Mouse (Mus musculus): ENCODE data around the gene Itga5. TPM values are rescaled to one million over a fixed set of nuclear protein-coding genes. Genes with fewer than 3 reads are reported as not detected.
"Not testable (repeated sequence)": the region's sequence is repeated elsewhere in the genome, so short reads cannot be mapped to it uniquely, and the experiment has no call there.

Itga5 gene
- polyA plus RNA-seq (2015; fragmentation: Nextera tagmentation; extraction: Ambion mirVana) = 18.4 and 19.6 TPM in 2 replicates

DNA sequence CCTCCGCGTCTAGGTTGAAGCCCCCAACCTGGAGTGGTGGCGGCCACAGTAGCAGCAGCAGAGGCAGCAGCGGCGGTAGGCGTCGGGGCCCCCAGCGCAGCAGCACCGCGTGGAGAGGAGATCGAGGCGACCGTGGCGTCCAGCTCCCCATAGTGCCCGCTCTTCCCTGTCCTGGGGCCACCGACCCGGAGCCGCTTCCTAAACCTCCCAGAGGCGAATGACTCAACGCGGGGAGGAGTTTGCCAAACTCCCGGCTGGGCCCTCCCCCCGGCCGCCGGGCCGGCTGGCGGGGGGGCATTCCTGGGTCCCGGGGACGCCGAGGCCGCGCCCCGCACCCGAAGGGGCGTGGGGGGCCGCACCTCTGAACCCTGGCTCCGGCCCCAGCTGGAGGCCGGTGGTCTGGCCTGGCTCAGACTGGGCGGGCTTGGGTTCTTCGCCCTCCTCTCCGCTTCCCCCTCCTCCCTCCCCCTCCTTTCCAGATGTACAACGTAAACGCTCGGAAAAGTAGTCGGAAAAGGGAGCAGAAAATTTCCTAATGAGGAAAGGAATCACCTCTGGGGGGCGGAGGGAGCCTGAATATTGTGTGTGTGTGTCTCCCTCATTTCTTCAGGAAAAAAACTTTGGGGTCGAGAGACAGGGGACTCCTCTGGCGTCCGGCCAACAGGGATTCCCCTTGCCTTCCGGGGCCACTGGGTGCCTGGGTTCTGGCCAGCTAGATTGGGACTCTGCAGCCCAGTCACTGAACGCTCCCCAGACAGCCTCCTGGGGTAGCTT lies at the start of gene Itga5:
Itga5 (minus strand) TSS at position 388 of the 774 bp plus-strand sequence.
- Histone ChIP-seq H3K9ac (ENCODE audit: low read depth, low read length) (peak within 1 kb of the TSS; percentile 86), H3K4me1 (ENCODE audit: control insufficient read depth, low read depth, low read length) (peaks cover 40% of the 10 kb centered on the region), H3K27ac (ENCODE audit: low read length) (peak within 1 kb of the TSS; percentile 86), H3K4me3 (ENCODE audit: low read depth, low read length) (peak within 1 kb of the TSS; percentile 76), H3K9me3 (replicated peaks; ENCODE audit: control insufficient read depth, low read length) (no peaks in the 10 kb centered on the region), H3K4me2 (ENCODE audit: low read depth, low read length) (peak within 1 kb of the TSS; percentile 85), H3K36me3 (ENCODE audit: control insufficient read depth, insufficient read depth) (no peaks in the 10 kb centered on the region), H3K27me3 (ENCODE audit: control insufficient read depth, insufficient read depth, low read depth, low read length) (peaks cover 6% of the 10 kb centered on the region)
- under 1% methylated on average over 50 of the region's 51 CpGs for WGBS (ENCODE audit: insufficient replicate concordance)
- ATAC-seq (ENCODE audit: low read depth) = peak; percentile 53

DNA sequence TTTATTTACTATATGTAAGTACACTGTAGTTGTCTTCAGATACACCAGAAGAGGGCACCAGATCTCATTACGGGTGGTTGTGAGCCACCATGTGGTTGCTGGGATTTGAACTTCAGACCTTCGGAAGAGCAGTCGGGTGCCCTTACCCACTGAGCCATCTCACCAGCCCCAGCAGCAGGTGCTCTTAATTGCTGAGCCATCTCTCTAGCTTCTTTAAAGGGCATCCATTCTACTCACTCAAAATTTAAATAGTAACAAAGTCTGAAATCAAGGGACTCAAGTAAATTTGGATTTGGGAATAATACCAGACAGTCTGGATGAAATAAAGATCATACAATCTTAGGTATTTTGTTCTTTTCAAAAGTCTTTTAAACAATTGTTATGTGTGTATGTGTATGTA lies 39.0 kb upstream of the Itga5 start:
- H3K4me1 ChIP-seq (ENCODE audit: control insufficient read depth, low read depth, low read length); H3K27ac ChIP-seq (ENCODE audit: low read length); H3K27me3 ChIP-seq (ENCODE audit: control insufficient read depth, insufficient read depth, low read depth, low read length); H3K4me2 ChIP-seq (ENCODE audit: low read depth, low read length); H3K36me3 ChIP-seq (ENCODE audit: control insufficient read depth, insufficient read depth); ATAC-seq (ENCODE audit: low read depth); H3K9ac ChIP-seq (ENCODE audit: low read depth, low read length); H3K4me3 ChIP-seq (ENCODE audit: low read depth, low read length); H3K9me3 ChIP-seq (replicated peaks; ENCODE audit: control insufficient read depth, low read length): not testable (repeated sequence)
- WGBS (ENCODE audit: insufficient replicate concordance) = 73% methylated on average over 2 of the region's 3 CpGs

DNA sequence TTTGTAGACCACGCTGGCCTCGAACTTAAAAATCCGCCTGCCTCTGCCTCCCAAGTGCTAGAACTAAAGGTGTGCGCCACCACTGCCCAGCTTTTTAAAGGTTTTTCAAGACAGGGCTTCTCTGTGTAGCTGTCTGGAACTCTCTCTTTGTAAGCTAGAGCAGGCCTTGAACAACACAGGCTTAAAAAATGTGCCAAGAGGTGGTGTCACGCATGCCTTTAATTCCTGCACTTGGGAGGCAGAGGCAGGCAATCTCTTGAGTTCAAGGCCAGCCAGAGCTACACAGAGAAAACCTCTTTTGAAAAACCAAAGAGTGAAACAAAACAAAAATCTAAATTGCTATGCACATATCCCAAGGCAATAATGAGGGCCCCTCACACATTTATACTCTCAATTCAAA lies 34.8 kb upstream of the Itga5 start:
- H3K4me1 ChIP-seq (ENCODE audit: control insufficient read depth, low read depth, low read length) = no peaks in the 10 kb centered on the region
- H3K27ac ChIP-seq (ENCODE audit: low read length) = no peak overlapping the region
- no peak for ATAC-seq (ENCODE audit: low read depth)
- H3K4me2 ChIP-seq (ENCODE audit: low read depth, low read length) = no peak overlapping the region
- H3K4me3 ChIP-seq (ENCODE audit: low read depth, low read length) = no peak overlapping the region
- H3K36me3 ChIP-seq (ENCODE audit: control insufficient read depth, insufficient read depth) = no peaks in the 10 kb centered on the region
- WGBS (ENCODE audit: insufficient replicate concordance) = 66% methylated on average over 5 of the region's 5 CpGs
- no peaks in the 10 kb centered on the region for H3K9me3 ChIP-seq (replicated peaks; ENCODE audit: control insufficient read depth, low read length)
- no peaks in the 10 kb centered on the region for H3K27me3 ChIP-seq (ENCODE audit: control insufficient read depth, insufficient read depth, low read depth, low read length)
- H3K9ac ChIP-seq (ENCODE audit: low read depth, low read length) = no peak overlapping the region

DNA sequence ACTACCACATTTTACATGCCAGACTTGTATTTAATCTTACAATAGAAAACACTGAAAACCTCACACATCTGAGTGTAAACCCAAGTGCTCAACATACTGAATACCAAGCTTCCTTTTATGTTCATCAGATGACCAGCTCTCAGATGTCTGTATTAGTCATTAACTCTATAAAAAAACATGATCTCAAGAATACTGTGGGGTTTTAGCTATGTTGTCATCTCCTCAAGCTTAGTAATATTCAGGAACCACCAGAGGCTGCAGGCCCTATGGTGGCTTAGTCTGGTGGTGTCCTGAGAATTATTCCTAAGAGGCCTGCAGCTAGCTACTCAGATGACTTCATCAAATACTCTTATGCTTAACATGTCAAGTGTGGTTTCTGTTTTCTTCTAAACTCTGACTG lies 27.0 kb upstream of the Itga5 start:
- Histone ChIP-seq H3K36me3 (ENCODE audit: control insufficient read depth, insufficient read depth) (no peaks in the 10 kb centered on the region), H3K4me3 (ENCODE audit: low read depth, low read length) (no peak overlapping the region), H3K27ac (ENCODE audit: low read length) (no peak overlapping the region), H3K4me1 (ENCODE audit: control insufficient read depth, low read depth, low read length) (no peaks in the 10 kb centered on the region), H3K27me3 (ENCODE audit: control insufficient read depth, insufficient read depth, low read depth, low read length) (no peaks in the 10 kb centered on the region), H3K9ac (ENCODE audit: low read depth, low read length) (no peak overlapping the region), H3K4me2 (ENCODE audit: low read depth, low read length) (no peak overlapping the region), H3K9me3 (replicated peaks; ENCODE audit: control insufficient read depth, low read length) (no peaks in the 10 kb centered on the region)
- no peak for ATAC-seq (ENCODE audit: low read depth)

DNA sequence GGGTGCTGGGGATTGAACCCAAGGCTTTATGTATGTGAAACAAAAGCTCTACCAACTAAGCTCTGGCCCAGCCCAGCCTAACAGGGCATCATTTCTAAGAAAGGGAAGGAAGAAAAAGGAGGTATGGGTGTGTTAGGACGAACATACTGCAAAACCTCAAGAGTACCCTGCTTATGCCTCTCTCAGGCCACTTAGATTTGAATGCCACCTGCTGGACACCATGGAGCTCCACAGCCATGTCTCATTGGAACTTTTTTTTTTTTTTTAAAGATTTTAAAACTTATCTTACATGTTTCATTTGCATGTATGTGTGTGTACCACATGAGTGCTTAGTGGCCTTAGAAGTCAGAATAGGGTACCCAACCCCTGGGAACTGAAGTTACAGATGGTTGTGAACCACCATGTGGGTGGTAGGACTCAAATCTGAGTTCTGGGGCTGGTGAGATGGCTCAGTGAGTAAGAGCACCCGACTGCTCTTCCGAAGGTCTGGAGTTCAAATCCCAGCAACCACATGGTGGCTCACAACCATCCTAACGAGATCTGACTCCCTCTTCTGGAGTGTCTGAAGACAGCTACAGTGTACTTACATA lies 22.1 kb upstream of the Itga5 start:
- H3K27me3 ChIP-seq (ENCODE audit: control insufficient read depth, insufficient read depth, low read depth, low read length) = no peaks in the 10 kb centered on the region

GRCm38 (mm10) chr15:103383771-103384488 lies 17.4 kb upstream of the Itga5 start:
- no peak overlapping the region for H3K27ac ChIP-seq (ENCODE audit: low read length)
- no peaks in the 10 kb centered on the region for H3K27me3 ChIP-seq (ENCODE audit: control insufficient read depth, insufficient read depth, low read depth, low read length)
- no peak overlapping the region for H3K4me2 ChIP-seq (ENCODE audit: low read depth, low read length)
- H3K4me1 ChIP-seq (ENCODE audit: control insufficient read depth, low read depth, low read length) = no peaks in the 10 kb centered on the region
- WGBS (ENCODE audit: insufficient replicate concordance) = 41% methylated on average over 7 of the region's 7 CpGs
- no peak overlapping the region for H3K4me3 ChIP-seq (ENCODE audit: low read depth, low read length)
- no peaks in the 10 kb centered on the region for H3K36me3 ChIP-seq (ENCODE audit: control insufficient read depth, insufficient read depth)
- H3K9ac ChIP-seq (ENCODE audit: low read depth, low read length) = no peak overlapping the region
- no peak; the same call in 1 of the 2 replicates for ATAC-seq (ENCODE audit: low read depth)
- no peaks in the 10 kb centered on the region for H3K9me3 ChIP-seq (replicated peaks; ENCODE audit: control insufficient read depth, low read length)

More for the DNA sequence above, 22.1 kb upstream of the Itga5 start:
- Histone ChIP-seq H3K9ac (ENCODE audit: low read depth, low read length) (no peak overlapping the region), H3K36me3 (ENCODE audit: control insufficient read depth, insufficient read depth) (no peaks in the 10 kb centered on the region), H3K4me3 (ENCODE audit: low read depth, low read length) (no peak overlapping the region), H3K4me2 (ENCODE audit: low read depth, low read length) (no peak overlapping the region), H3K4me1 (ENCODE audit: control insufficient read depth, low read depth, low read length) (no peaks in the 10 kb centered on the region), H3K9me3 (replicated peaks; ENCODE audit: control insufficient read depth, low read length) (no peaks in the 10 kb centered on the region), H3K27ac (ENCODE audit: low read length) (no peak overlapping the region)
- ATAC-seq (ENCODE audit: low read depth) = no peak
- WGBS (ENCODE audit: insufficient replicate concordance) = 55% methylated on average over 3 of the region's 4 CpGs

DNA sequence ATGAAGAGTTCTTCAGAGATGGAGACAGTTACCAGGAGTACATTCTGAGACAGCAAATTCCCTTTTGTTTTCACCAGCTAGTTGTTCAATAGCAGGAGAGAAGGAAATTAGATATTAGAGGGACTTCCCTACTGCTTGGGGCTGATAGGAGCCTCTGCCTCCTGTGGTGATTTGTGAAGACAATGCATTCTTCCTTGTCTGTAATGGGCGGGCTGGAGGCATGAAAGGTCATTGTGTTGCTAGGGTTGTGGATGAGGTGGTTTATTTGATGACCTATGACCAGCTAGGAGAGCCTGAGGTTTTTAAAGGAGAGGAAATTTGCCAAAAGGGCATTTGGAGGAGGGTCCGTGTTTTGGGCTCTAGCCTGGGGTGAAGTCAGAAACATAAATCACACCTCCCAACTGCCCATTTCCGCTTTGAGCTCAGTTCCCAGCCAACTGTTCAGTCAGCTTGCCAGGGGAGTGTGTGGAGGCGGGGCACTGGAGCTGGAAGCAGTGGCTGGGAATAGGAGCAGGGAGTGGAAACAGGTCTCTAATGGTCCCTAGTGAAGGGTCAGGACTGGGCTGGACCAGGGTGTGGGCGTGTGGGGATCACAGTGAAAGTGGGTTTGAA lies 16.3 kb upstream of the Itga5 start:
- 17% methylated on average over 5 of the region's 5 CpGs for whole genome bisulfite sequencing (ENCODE audit: insufficient replicate concordance)
- no peaks in the 10 kb centered on the region for H3K4me1 ChIP-seq (ENCODE audit: control insufficient read depth, low read depth, low read length)

DNA sequence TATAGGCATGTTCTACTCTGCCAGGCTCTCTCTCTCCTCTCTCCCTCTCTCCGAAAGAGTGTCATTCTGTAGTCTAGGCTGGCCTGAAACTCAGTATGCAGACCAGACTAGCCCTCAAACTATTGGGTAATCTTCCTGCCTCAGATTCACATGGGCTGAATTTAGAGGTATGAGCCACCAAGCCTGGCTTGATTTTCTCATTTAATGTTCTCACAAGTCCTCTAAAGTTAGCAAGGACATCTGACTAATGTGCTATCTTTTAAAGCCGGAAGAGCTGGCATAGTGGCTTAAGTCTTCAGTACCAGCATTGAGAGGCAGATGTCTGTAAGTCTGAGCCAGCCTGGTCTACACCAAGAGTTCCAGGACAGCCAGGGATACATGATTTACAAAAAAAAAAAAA lies 15.5 kb upstream of the Itga5 start:
- ATAC-seq (ENCODE audit: low read depth) = no peak
- Histone ChIP-seq H3K4me1 (ENCODE audit: control insufficient read depth, low read depth, low read length) (no peaks in the 10 kb centered on the region), H3K27me3 (ENCODE audit: control insufficient read depth, insufficient read depth, low read depth, low read length) (no peaks in the 10 kb centered on the region), H3K9me3 (replicated peaks; ENCODE audit: control insufficient read depth, low read length) (no peaks in the 10 kb centered on the region), H3K4me2 (ENCODE audit: low read depth, low read length) (no peak overlapping the region), H3K9ac (ENCODE audit: low read depth, low read length) (no peak overlapping the region), H3K4me3 (ENCODE audit: low read depth, low read length) (no peak overlapping the region), H3K36me3 (ENCODE audit: control insufficient read depth, insufficient read depth) (no peaks in the 10 kb centered on the region), H3K27ac (ENCODE audit: low read length) (no peak overlapping the region)
- WGBS (ENCODE audit: insufficient replicate concordance) = 53% methylated on average over 2 of the region's 2 CpGs

More for the DNA sequence above, 16.3 kb upstream of the Itga5 start:
- H3K9me3 ChIP-seq (replicated peaks; ENCODE audit: control insufficient read depth, low read length) = no peaks in the 10 kb centered on the region
- no peaks in the 10 kb centered on the region for H3K27me3 ChIP-seq (ENCODE audit: control insufficient read depth, insufficient read depth, low read depth, low read length)
- no peak overlapping the region for H3K4me3 ChIP-seq (ENCODE audit: low read depth, low read length)
- H3K27ac ChIP-seq (ENCODE audit: low read length) = no peak overlapping the region
- H3K9ac ChIP-seq (ENCODE audit: low read depth, low read length) = no peak overlapping the region
- no peaks in the 10 kb centered on the region for H3K36me3 ChIP-seq (ENCODE audit: control insufficient read depth, insufficient read depth)
- H3K4me2 ChIP-seq (ENCODE audit: low read depth, low read length) = no peak overlapping the region
- 0 out of 2 replicates have a peak, but pooled peaks have one; percentile 24 for ATAC-seq (ENCODE audit: low read depth)

All from liver, embryonic 16.5 days (tissue).